Mouse (Mus musculus): Measurements from ENCODE around the gene Pxmp2.
A peak's percentile ranks its signal among the peaks of the same experiment; 100 is the strongest.

Gene Pxmp2

GRCm38 (mm10) chr5:110285770-110286445 is at the start of gene Pxmp2, which contains the start of gene Pole:
TSS of gene Pxmp2 (minus strand) at chr5:110286186.
TSS of gene Pole (plus strand) at chr5:110286306.
- DNase-seq (ENCODE audit: low spot score): peak; percentile 95

DNA sequence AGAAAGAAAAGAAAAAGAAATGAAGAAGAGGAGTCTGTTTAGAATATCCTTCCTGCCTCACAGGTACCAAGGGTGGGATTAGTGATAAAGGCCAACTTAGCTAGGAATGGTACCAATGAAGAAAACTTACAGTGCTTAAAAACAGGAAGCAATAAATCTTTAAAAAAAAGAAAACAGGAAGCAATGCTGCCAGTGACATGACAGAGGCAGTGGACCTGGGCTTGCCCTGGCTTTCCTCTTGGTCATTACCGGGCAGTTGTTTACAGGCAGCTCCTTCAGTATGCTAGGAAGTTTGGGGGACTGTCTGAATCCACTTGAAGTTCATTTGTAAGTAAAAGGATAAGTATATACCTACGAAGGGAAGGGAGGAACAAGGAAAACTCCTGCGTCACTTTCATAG is 44.5 kb upstream of the Pxmp2 start:
- no peak for DNase-seq (ENCODE audit: low spot score)

DNA sequence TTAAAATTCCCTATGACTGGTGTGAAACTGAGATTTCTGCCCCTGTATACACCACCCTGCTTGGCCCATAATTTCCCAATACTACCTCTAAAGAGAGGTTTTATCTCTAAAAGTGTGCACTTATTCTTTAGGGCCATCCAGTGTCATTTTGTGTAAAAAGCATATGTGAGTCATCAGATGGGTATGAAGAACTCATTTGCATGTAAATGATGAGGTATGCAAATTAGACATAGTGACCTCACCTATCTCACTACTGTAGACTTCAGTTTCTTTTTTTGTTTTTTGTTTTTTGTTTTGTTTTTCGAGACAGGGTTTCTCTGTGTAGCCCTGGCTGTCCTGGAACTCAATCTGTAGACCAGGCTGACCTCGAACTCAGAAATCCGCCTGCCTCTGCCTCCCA is 27.1 kb upstream of the Pxmp2 start:
- DNase-seq (ENCODE audit: low spot score): no peak

- DNase-seq (ENCODE audit: low spot score): no peak
These were observed 22.9 kb upstream of the Pxmp2 start for GRCm38 (mm10) chr5:110308861-110309260.

DNA sequence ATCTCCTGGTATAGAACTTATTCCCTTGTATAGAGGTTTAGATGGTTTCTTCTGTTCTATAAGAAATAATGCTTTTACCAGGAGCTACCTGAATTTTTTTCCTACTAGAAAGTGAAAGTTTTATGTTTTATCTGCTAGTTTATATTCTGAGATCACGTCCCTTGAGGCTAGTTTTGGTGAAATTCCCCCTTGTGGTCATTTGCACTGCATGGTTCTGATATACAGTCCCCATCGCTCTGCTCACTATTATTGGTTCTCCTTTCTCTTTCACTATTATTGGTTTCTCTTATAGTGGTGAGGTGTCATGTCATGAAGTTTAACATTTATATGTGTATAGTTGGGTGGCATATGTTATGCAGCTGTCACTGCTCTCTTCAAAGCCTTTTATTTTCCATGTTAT is 14.6 kb upstream of the Pxmp2 start:
- DNase-seq (ENCODE audit: low spot score): no peak

- no peak for DNase-seq (ENCODE audit: low spot score)
These were observed 10.7 kb upstream of the Pxmp2 start for GRCm38 (mm10) chr5:110296637-110297036.

DNA sequence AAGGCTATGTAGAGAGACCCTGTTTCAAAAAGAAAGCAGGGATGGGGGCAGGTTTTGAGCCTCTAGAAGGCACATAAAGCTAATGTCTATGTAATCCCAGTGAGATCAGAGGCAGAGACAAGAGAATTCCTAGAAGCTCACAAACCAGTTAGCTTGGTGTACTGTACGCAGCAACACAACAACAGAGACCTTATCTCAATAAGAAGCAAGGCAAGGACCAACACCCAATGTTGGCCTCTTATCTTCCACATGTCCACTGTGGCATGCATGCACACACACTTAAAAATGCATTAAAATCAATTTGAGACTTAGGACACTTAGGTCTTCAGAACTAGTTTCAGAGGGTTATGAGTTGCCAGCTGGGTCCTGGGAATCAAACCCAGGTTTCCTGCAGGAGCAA is 5.7 kb upstream of the Pxmp2 start:
- DNase-seq (ENCODE audit: low spot score): no peak

GRCm38 (mm10) chr5:110287084-110287475 is 1.1 kb upstream of the Pxmp2 start:
- DNase-seq (ENCODE audit: low spot score): no peak

GRCm38 (mm10) chr5:110286446-110287083 is 579 bp upstream of the Pxmp2 start:
- DNase-seq (ENCODE audit: low spot score): no peak

DNA sequence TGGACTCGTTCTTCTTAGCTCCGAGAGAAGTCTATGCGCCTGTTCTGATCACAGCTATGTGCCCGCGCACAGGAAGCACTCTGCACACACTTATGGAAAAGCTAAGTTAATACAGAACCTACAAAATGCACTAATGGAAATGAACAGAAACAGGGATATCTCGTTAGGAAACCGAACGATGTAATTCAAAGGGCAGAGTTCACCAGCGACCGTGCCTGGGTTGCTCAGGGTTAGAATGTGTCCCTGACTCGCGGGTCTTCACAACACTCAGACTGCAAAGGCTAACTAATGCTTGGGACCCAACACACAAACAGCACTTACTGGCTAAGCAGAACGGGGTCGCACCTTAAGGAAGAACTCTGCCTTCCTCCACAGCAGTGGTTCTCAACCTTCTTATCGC is 830 bp downstream of the Pxmp2 start:
- DNase-seq (ENCODE audit: low spot score): peak; percentile 40

DNA sequence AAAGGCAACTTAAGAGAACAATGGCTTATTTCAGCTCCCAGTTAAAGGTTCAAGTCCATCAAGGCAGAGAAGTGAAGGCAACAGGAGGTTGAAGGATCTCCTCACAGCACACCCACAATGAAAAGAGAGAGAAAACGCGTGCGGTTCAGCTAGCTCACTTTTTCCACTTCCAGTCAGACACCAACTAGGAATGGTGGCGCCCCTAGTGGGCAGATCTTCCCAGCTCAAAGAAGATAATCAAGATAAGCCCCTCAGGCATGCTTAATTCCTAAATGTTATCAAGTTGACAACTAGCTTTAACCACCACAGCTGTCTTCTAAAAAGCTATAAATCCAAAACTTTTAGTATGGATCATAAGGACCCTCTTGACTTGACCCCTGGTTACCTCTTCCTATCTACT is 1.4 kb downstream of the Pxmp2 start:
- peak; percentile 60 for DNase-seq (ENCODE audit: low spot score)

DNA sequence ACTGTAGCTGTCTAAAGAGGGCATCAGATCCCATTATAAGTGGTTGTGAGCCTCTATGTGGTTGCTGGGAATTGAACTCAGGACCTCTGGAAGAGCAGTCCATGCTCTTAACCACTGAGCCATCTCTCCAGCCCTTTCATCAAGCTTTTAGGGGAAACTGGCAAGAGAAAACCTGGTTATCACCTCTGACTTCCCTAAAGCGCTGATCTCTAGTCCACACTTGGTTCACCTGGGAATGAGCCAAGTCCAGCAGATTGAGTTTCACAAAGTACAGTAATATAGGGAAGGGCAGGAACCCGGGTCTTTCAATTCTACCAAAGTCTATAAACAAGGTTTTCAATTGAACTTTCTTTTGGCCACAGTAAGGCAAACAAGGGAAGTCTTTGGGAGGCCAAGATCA is 4.0 kb downstream of the Pxmp2 start:
- DNase-seq (ENCODE audit: low spot score): no peak

- no peak for DNase-seq (ENCODE audit: low spot score)
These were observed 9.1 kb downstream of the Pxmp2 start for GRCm38 (mm10) chr5:110276910-110277309.

GRCm38 (mm10) chr5:110276391-110276790 is 9.6 kb downstream of the Pxmp2 start:
- DNase-seq (ENCODE audit: low spot score): no peak

- no peak for DNase-seq (ENCODE audit: low spot score)
These were observed 11.1 kb downstream of the Pxmp2 start for GRCm38 (mm10) chr5:110274846-110275245.

- no peak for DNase-seq (ENCODE audit: low spot score)
These were observed 11.8 kb downstream of the Pxmp2 start for GRCm38 (mm10) chr5:110274147-110274546.

GRCm38 (mm10) chr5:110270242-110270641 is 15.7 kb downstream of the Pxmp2 start:
- no peak for DNase-seq (ENCODE audit: low spot score)

DNA sequence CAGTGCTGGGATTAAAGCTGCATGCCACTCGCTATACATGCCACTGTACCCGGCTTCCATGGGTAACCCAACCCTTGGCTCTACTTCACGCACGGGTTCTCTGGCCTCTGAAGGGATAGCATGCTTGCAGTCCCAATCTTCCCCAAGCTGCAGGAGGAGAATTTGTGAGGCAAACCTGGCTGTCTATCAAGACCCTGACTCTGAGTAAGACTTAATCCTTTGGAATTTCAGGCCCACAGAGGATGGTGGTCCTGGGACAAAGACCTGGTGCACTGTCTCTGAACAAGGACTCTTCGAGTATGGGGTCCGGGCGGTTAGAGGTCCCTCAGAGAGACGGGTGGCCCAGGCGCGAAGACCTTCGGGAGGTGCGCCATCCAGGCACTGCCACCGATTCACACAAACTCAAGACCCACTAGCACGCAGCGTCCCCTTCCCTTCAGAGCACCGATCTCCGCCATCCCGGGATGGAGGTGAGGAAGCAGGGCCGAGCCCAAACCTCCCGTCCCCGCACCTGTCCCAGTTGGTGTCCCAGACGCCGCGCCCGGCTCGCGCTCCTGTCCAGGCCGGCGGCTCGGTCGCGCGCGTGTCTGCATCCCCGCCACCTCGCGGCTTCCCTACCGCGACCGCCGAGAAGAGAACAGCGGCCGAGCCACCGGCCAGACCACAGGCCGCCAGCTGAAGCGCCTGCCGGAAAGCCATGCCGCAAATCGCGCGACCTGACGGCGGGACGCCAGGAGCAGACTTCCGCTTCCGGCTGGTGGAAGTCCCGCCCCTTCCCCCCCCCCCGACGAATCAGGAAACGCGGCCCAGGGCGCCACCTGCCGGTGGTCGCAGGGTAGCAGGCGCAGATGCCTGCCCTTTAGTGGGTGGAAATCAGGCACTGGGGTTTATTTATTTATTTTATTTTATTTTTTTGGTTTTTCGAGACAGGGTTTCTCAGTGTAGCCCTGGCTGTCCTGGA is 16.6 kb downstream of the Pxmp2 start, which contains the start of gene Pgam5:
TSS of gene Pgam5 (minus strand) at position 773 of the 961 bp plus-strand sequence.
- peak; percentile 87 for DNase-seq (ENCODE audit: low spot score)

DNA sequence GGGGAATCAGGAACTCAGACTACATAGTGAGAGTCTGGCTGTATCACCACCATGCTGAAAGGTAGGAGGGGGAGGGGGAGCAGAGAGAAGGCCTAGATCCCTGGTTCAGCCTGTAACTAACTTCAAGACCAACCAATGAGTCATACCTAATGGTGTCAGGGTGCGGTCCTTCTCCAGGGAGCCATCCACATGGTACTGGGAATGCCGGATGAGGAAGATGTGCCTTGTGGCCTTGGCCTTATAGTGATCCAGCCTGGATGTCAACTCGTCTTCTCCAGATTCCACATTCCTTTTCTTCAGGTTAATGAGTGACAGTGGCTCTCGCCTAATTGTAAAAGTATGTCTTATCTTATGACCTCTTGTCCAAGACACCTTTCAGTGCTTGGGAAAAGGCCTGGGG is 19.0 kb downstream of the Pxmp2 start:
- DNase-seq (ENCODE audit: low spot score): peak; percentile 60

DNA sequence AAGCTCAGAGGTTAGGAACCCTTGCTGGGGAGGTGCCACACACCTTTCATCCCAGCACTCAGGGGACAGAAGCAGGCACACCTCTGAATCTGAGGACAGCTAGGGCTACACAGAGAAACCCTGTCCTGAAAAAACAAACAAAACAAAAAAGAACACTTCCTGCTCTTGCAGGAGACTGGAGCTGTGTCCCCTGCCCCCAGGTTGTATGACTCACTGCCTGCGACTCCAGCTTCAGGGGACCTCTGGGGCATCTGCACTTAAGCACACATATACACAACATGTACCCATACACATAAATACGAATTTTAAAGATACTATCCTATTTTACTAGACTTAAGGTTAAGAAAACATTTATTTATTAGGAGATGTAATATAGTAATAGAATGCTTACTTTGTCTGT is 41.9 kb downstream of the Pxmp2 start:
- no peak for DNase-seq (ENCODE audit: low spot score)

- DNase-seq (ENCODE audit: low spot score): no peak
These were observed 53.6 kb downstream of the Pxmp2 start for GRCm38 (mm10) chr5:110232346-110232745.

DNA sequence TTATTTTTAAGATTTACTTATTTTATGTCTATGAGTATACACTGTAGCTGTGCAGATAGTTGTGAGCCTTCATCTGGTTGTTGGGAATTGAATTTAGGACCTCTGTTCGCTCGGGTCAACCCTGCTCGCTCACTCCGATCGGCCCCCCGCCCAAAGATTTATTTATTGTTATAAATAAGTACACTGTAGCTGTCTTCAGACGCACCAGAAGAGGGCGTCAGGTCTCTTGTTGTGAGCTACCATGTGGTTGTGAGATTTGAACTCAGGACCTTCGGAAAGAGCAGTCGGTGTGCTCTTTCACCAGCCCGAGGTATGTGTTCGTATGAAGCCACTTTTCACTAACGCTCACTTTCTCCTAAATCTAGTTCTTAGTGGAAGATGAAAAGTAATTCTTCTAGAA is 54.3 kb downstream of the Pxmp2 start:
- no peak for DNase-seq (ENCODE audit: low spot score)
